Mouse (Mus musculus) CH12.LX (cell line): Measurements from ENCODE around the gene Ins1.

Experiments
- CTCF ChIP-seq, 2 experiments: IDR thresholded peaks in 1 of 2; conservative IDR thresholded peaks in 1 of 2; 2 replicates each; pipeline ENCODE4 v1.5.1; 2011 to 2012; ENCODE audit warnings: low read depth in 2 of 2, low read length in 2 of 2, improper control_type of control experiment in 1 of 2, inconsistent platforms in 1 of 2, mild to moderate bottlenecking in 1 of 2, moderate library complexity in 1 of 2
- E2F4 ChIP-seq: IDR thresholded peaks from 2 replicates; pipeline ENCODE4 v1.6.1; 2011; ENCODE audit warnings: low read depth, low read length, improper control_type of control experiment; ENCODE audit not compliant: insufficient replicate concordance
- EP300 ChIP-seq: IDR thresholded peaks from 2 replicates; pipeline ENCODE4 v1.6.1; 2011; ENCODE audit warnings: low read length, improper control_type of control experiment
- ETS1 ChIP-seq: conservative IDR thresholded peaks from 2 replicates; pipeline ENCODE4 v1.6.1; 2012; ENCODE audit warnings: low read depth, mild to moderate bottlenecking, inconsistent platforms, low read length, improper control_type of control experiment, moderate library complexity
- GABPA ChIP-seq: IDR thresholded peaks from 2 replicates; pipeline ENCODE4 v1.6.1; 2012; ENCODE audit warnings: low read depth, low read length, improper control_type of control experiment, inconsistent platforms; ENCODE audit not compliant: insufficient replicate concordance
- HCFC1 ChIP-seq: IDR thresholded peaks from 2 replicates; pipeline ENCODE4 v1.6.1; 2012; ENCODE audit warnings: low read depth, mild to moderate bottlenecking, inconsistent platforms, low read length, improper control_type of control experiment
- MAX ChIP-seq: IDR thresholded peaks from 2 replicates; pipeline ENCODE4 v1.6.1; 2011; ENCODE audit warnings: low read length, improper control_type of control experiment
- POLR2A ChIP-seq: IDR thresholded peaks from 2 replicates; pipeline ENCODE4 v1.6.1; 2011; ENCODE audit warnings: low read depth, mild to moderate bottlenecking, improper control_type of control experiment, low read length
- USF1 ChIP-seq: IDR thresholded peaks from 2 replicates; pipeline ENCODE4 v1.6.1; 2014; ENCODE audit warnings: low read depth, mild to moderate bottlenecking, inconsistent platforms, low read length, improper control_type of control experiment

- TF ChIP-seq GABPA = no peak
- TF ChIP-seq ETS1 = no peak
- TF ChIP-seq USF1 = no peak
- TF ChIP-seq EP300 = no peak
- TF ChIP-seq MAX = no peak
- TF ChIP-seq E2F4 = no peak
- no peak for TF ChIP-seq HCFC1
- TF ChIP-seq POLR2A = no peak
- TF ChIP-seq CTCF (conservative IDR thresholded peaks at IDR 0.05 in 1 of 2, IDR thresholded peaks at IDR 0.05 in 1 of 2; ENCODE audit: low read depth in 2 of 2, low read length in 2 of 2) = no peak
Measured at GRCm38 (mm10) chr19:52263997-52264396, at the start of gene Ins1.
